Mouse (Mus musculus) spleen, postnatal 14 days (tissue): Measurements from ENCODE around the gene Dpep1.

ENCODE experiments used
- DNase-seq, 2 experiments: peaks; one replicate each; pipeline ENCODE4 v3.0.0; 2021 to 2022; ENCODE audit warnings: low spot score in 2 of 2

Dpep1 gene

GRCm38 (mm10) chr8:123248596-123248995 is 62.6 kb downstream of the Dpep1 start:
- no peak for DNase-seq

GRCm38 (mm10) chr8:123250940-123251339 is 64.9 kb downstream of the Dpep1 start:
- no peak for DNase-seq
